Mouse (Mus musculus) hindbrain, embryonic 16.5 days (tissue): ENCODE measurements around the gene Scgb1a1. TPM values are rescaled to one million over a fixed set of nuclear protein-coding genes. Genes with fewer than 3 reads are reported as not detected.

ENCODE experiments used
- ATAC-seq: fragments of 200-750 bp; cut with Nextera tagmentation; 2 replicates; pipeline ENCODE4 v1.8.0; 2017; ENCODE audit warnings: moderate TSS enrichment, moderate library complexity
- H3K27ac ChIP-seq: fragments of 300-500 bp; sonication (generic); 2 replicates; pipeline ENCODE4 v1.5.1; 2014; ENCODE audit warnings: low read depth, mild to moderate bottlenecking, control low read depth, low read length, moderate library complexity
- H3K27me3 ChIP-seq: fragments of 300-500 bp; sonication (generic); replicated peaks from 2 replicates; pipeline ENCODE4 v1.6.1; 2014; ENCODE audit warnings: low read length; ENCODE audit not compliant: control insufficient read depth, insufficient read depth
- H3K36me3 ChIP-seq: fragments of 300-500 bp; sonication (generic); 2 replicates; pipeline ENCODE4 v1.6.1; 2014; ENCODE audit warnings: mild to moderate bottlenecking, low read length, moderate library complexity, mixed read lengths; ENCODE audit not compliant: control insufficient read depth, insufficient read depth
- H3K4me1 ChIP-seq: fragments of 300-500 bp; sonication (generic); 2 replicates; pipeline ENCODE4 v1.6.1; 2014; ENCODE audit warnings: low read depth, low read length; ENCODE audit not compliant: control insufficient read depth, insufficient read depth
- H3K4me2 ChIP-seq: fragments of 300-500 bp; sonication (generic); 2 replicates; pipeline ENCODE4 v1.6.1; 2014; ENCODE audit warnings: mild to moderate bottlenecking, low read length, control low read depth, moderate library complexity
- H3K4me3 ChIP-seq: fragments of 300-500 bp; sonication (generic); 2 replicates; pipeline ENCODE4 v1.5.1; 2014; ENCODE audit warnings: mild to moderate bottlenecking, low read length, control low read depth, moderate library complexity
- H3K9ac ChIP-seq: fragments of 300-500 bp; sonication (generic); 2 replicates; pipeline ENCODE4 v1.6.1; 2014; ENCODE audit warnings: low read depth, mild to moderate bottlenecking, control low read depth, low read length, moderate library complexity
- H3K9me3 ChIP-seq: fragments of 300-500 bp; sonication (generic); 2 replicates; pipeline ENCODE4 v1.6.1; 2014; ENCODE audit warnings: mild to moderate bottlenecking, low read length, moderate library complexity; ENCODE audit not compliant: control insufficient read depth
- WGBS: fragments of 180-500 bp; shearing (Covaris S2); extraction: QIAGEN DNeasy Blood & Tissue Kit; methylation state at CpG from one replicate; pipeline ENCODE4 v1.1.7; 2014; 5-methylcytosine and 5-hydroxymethylcytosine counted together
- polyA plus RNA-seq: library from polyadenylated mRNA; unstranded; fragments of >200 nt; fragmentation: Nextera tagmentation; extraction: Ambion mirVana; gene quantifications from 2 replicates; pipeline ENCODE4 v1.2.1, GENCODE M21; 2015

Scgb1a1 gene
- polyA plus RNA-seq, 1 experiment from 2014 or later, result not detected

- Histone ChIP-seq H3K4me1 (no peaks in the 10 kb centered on the region), H3K4me3 (no peak overlapping the region), H3K4me2 (no peak overlapping the region), H3K9ac (no peak overlapping the region), H3K9me3 (no peaks in the 10 kb centered on the region), H3K27me3 (no peaks in the 10 kb centered on the region), H3K27ac (no peak overlapping the region), H3K36me3 (no peaks in the 10 kb centered on the region)
- 94% methylated on average over 3 of the region's 3 CpGs for WGBS
- no peak for ATAC-seq
These were observed 32.1 kb upstream of the Scgb1a1 start for GRCm38 (mm10) chr19:9119655-9120425.

- Histone ChIP-seq H3K9ac (no peak overlapping the region), H3K36me3 (peaks cover 4% of the 10 kb centered on the region; the same call in 1 of the 2 replicates), H3K4me2 (no peak overlapping the region), H3K4me1 (no peaks in the 10 kb centered on the region), H3K27me3 (no peaks in the 10 kb centered on the region), H3K4me3 (no peak overlapping the region), H3K27ac (no peak overlapping the region), H3K9me3 (no peaks in the 10 kb centered on the region)
- ATAC-seq, result no peak
- 66% methylated on average over 5 of the region's 5 CpGs for WGBS
These were observed 29.5 kb upstream of the Scgb1a1 start for GRCm38 (mm10) chr19:9117275-9117674.

- Histone ChIP-seq H3K4me3 (no peak overlapping the region), H3K4me2 (no peak overlapping the region), H3K27ac (no peak overlapping the region), H3K9ac (no peak overlapping the region), H3K36me3 (peaks cover 5% of the 10 kb centered on the region; the same call in 1 of the 2 replicates), H3K9me3 (no peaks in the 10 kb centered on the region), H3K4me1 (no peaks in the 10 kb centered on the region), H3K27me3 (no peaks in the 10 kb centered on the region)
- 93% methylated on average over 4 of the region's 4 CpGs for WGBS
- no peak for ATAC-seq
These were observed 28.5 kb upstream of the Scgb1a1 start for GRCm38 (mm10) chr19:9116268-9116667.

DNA sequence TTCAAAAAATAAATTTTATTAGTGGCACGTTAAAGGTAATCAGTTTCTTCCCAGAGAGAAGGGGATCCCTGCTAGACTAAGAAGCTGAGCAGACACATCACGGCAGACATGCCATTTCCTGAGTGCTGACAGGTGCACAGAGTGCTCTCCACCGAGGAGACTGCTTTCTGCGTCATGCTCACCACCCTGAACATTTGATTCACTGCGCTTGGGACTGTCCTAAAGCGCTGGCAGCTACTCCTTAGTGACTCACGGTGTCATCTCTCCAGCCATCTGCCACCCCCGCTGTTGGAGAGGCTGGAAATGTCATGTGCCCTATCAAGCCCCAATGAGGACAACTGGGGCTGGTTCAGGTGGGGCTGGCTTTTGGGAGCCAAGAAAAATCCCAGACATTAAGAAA lies 24.3 kb upstream of the Scgb1a1 start:
- no peak overlapping the region for H3K4me2 ChIP-seq
- no peaks in the 10 kb centered on the region for H3K9me3 ChIP-seq
- no peak overlapping the region for H3K9ac ChIP-seq
- H3K4me3 ChIP-seq, result no peak overlapping the region
- H3K27ac ChIP-seq, result no peak overlapping the region
- no peaks in the 10 kb centered on the region for H3K4me1 ChIP-seq
- peaks cover 5% of the 10 kb centered on the region; the same call in 1 of the 2 replicates for H3K36me3 ChIP-seq
- H3K27me3 ChIP-seq, result no peaks in the 10 kb centered on the region
- no peak for ATAC-seq
- WGBS, result 80% methylated on average over 8 of the region's 8 CpGs

- H3K27me3 ChIP-seq, result no peaks in the 10 kb centered on the region
- H3K27ac ChIP-seq, result no peak overlapping the region
- peaks cover 5% of the 10 kb centered on the region; the same call in 1 of the 2 replicates for H3K36me3 ChIP-seq
- H3K4me2 ChIP-seq, result no peak overlapping the region
- H3K9ac ChIP-seq, result no peak overlapping the region
- ATAC-seq, result peak; percentile 92
- 53% methylated on average over 4 of the region's 4 CpGs for WGBS
- no peaks in the 10 kb centered on the region for H3K4me1 ChIP-seq
- no peaks in the 10 kb centered on the region for H3K9me3 ChIP-seq
- H3K4me3 ChIP-seq, result no peak overlapping the region
These were observed 22.6 kb upstream of the Scgb1a1 start for GRCm38 (mm10) chr19:9110182-9110869.

DNA sequence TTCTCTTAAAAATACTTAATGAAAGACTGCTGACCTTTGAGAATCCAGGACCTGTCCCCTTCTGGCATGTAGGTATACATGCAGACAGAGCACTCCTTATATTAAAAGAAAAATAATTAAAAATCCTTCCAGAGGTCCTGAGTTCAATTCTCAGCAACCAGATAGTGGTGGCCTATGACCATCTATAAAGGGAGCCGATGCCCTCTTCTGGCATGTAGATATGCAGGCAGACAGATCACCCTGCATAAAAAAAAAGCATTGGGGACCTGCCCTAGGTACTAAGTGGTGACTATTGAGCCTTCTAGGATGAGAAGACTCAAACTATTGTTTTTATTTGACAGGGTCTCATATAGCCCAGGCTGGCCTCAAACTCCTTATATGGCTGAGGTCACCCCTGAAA lies 20.8 kb upstream of the Scgb1a1 start:
- no peak for ATAC-seq
- WGBS, result 94% methylated on average over 1 of the region's 1 CpGs
- no peak overlapping the region for H3K27ac ChIP-seq
- H3K4me1 ChIP-seq, result no peaks in the 10 kb centered on the region
- H3K9me3 ChIP-seq, result no peaks in the 10 kb centered on the region
- no peak overlapping the region for H3K4me2 ChIP-seq
- H3K27me3 ChIP-seq, result no peaks in the 10 kb centered on the region
- H3K9ac ChIP-seq, result no peak overlapping the region
- H3K4me3 ChIP-seq, result no peak overlapping the region
- peaks cover 5% of the 10 kb centered on the region; the same call in 1 of the 2 replicates for H3K36me3 ChIP-seq

DNA sequence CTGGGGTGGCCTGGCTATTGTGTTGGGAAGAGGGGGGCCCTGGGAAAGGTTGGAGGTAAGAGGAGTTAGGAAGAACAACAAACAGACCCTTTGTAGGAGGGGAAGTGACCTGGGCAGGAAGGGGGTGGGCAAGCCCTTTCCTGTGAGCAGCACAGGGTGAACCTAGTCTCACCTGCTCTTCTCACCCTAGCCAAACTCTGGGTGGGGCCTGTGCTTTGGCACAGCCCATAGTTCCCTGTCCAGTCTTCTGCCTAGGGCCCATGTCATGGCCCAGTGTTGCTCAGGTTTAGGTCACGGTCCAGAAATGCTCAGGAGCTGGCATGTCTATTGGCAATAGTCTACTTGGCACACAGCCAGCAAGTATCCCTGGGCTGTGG lies 19.6 kb upstream of the Scgb1a1 start:
- H3K9ac ChIP-seq, result no peak overlapping the region

DNA sequence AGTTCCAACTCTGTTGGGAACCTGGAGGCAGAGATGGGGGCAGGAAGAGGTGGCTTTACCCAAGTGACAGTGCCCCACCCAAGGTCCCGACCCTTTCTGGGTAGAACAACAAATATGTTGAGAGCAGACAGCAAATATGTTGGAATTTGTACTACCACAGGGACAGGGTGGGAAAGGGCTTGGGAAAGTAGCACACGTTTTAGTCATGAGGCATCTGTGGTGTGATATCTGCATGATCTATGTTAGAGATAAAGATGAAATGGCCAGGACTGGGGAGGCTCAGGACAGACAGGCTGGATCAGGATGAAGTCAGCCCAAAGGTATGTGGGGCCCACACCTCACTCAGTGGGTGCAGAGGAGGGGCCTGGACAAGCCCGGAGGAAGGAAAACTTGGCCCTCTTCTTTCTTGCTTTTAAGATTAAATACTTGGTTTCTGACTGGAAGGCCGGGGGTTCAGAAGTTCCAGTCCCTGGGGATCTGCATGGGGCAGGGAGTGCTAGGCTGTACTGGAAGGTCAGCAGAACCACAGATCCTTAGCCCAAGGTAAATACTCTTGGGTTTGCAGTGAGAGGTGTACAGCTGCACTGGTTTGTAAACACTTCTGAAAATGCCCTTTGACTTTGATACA lies 19.1 kb upstream of the Scgb1a1 start:
- Histone ChIP-seq H3K36me3 (no peaks in the 10 kb centered on the region), H3K4me1 (no peaks in the 10 kb centered on the region), H3K27me3 (no peaks in the 10 kb centered on the region), H3K9me3 (no peaks in the 10 kb centered on the region), H3K27ac (no peak overlapping the region), H3K9ac (no peak overlapping the region), H3K4me3 (no peak overlapping the region), H3K4me2 (no peak overlapping the region)
- no peak for ATAC-seq
- 65% methylated on average over 4 of the region's 4 CpGs for WGBS

More for the DNA sequence above, 19.6 kb upstream of the Scgb1a1 start:
- Histone ChIP-seq H3K9me3 (no peaks in the 10 kb centered on the region), H3K27me3 (no peaks in the 10 kb centered on the region), H3K4me3 (no peak overlapping the region), H3K27ac (no peak overlapping the region), H3K4me1 (no peaks in the 10 kb centered on the region), H3K36me3 (peaks cover 3% of the 10 kb centered on the region; the same call in 1 of the 2 replicates), H3K4me2 (no peak overlapping the region)
- WGBS, result 50% methylated on average over 1 of the region's 1 CpGs
- no peak for ATAC-seq

- no peaks in the 10 kb centered on the region for H3K36me3 ChIP-seq
- no peaks in the 10 kb centered on the region for H3K9me3 ChIP-seq
- H3K4me2 ChIP-seq, result no peak overlapping the region
- H3K27me3 ChIP-seq, result no peaks in the 10 kb centered on the region
- no peak overlapping the region for H3K9ac ChIP-seq
- no peak for ATAC-seq
- H3K4me1 ChIP-seq, result no peaks in the 10 kb centered on the region
- H3K27ac ChIP-seq, result no peak overlapping the region
- 73% methylated on average over 5 of the region's 5 CpGs for WGBS
- H3K4me3 ChIP-seq, result no peak overlapping the region
These were observed 18.3 kb upstream of the Scgb1a1 start for GRCm38 (mm10) chr19:9106096-9106495.
